11 mouse cellular contexts compared by ENCODE assay signal in the genomic region with DNA sequence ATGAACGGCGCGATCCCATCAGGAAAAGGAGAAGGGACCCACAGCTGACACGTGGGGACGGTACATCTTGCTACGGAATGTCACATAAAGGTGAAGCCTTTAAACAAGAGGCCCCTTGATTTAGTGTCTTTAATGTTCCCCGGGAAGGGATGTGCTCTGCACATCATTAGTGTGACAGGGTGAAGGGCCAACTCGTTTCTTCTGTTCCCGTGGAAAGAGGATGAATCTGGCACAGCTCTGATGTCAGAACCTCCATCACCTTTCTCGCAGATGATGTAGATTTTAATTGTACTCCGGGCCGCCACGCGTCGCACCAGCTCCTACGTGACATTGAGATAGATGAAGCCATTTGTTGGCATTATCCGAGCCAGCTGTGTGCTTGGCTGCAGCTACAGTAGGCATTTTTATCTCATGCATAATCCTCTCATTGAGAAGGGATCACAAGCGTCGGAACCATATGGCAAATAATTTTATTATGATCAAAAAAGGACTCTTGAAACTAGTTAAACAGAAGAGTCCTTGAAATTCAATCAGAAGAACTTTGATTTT.
DNase-seq lines count a peak whose midpoint lies in the region; ATAC-seq and TF ChIP-seq lines count a peak whose summit lies in the region.
"Had no signal": no experiment of that assay in that cellular context is flagged by ENCODE, and none has a peak within 500 bp of the region (broad histone marks: within the 10 kb centered on the region; RNA-seq: fewer than 3 reads in every experiment).

No protein-coding gene starts in this region.

- no peak for TF ChIP-seq CTCF in hindbrain, postnatal 0 days (IDR thresholded peaks at IDR 0.05; ENCODE audit: low read depth)

- no peak overlapping the region for H3K4me3 ChIP-seq in heart, embryonic 12.5 days
- no peak overlapping the region for H3K4me3 ChIP-seq in hindbrain, postnatal 0 days (ENCODE audit: low read length)
- H3K4me3 ChIP-seq: myocyte; stomach, embryonic 15.5 days had no signal

- no peaks in the 10 kb centered on the region for H3K9me3 ChIP-seq in heart, embryonic 12.5 days (replicated peaks)
- no peaks in the 10 kb centered on the region for H3K9me3 ChIP-seq in hindbrain, postnatal 0 days (ENCODE audit: low read length)
- H3K9me3 ChIP-seq: stomach, embryonic 15.5 days had no signal

- no peak overlapping the region for H3K27ac ChIP-seq in heart, embryonic 12.5 days (ENCODE audit: poor library complexity, severe bottlenecking)
- 0 out of 2 replicates have a peak overlapping the region, but pooled peaks have one; percentile 1 for H3K27ac ChIP-seq in hindbrain, postnatal 0 days
- H3K27ac ChIP-seq: stomach, embryonic 15.5 days had no signal

- 44% methylated on average over 19 of the region's 19 CpGs for WGBS in heart, embryonic 12.5 days
- 40% methylated on average over 19 of the region's 19 CpGs for WGBS in hindbrain, postnatal 0 days

- peak overlapping the region; percentile 34; the same call in 1 of the 2 replicates for H3K4me2 ChIP-seq in heart, embryonic 12.5 days
- H3K4me2 ChIP-seq in hindbrain, postnatal 0 days (ENCODE audit: low read depth, low read length): peak overlapping the region; percentile 42

- no peaks in the 10 kb centered on the region for H3K36me3 ChIP-seq in heart, embryonic 12.5 days
- no peaks in the 10 kb centered on the region for H3K36me3 ChIP-seq in hindbrain, postnatal 0 days (ENCODE audit: insufficient read depth, low read length)
- H3K36me3 ChIP-seq: stomach, embryonic 15.5 days had no signal

- H3K9ac ChIP-seq in heart, embryonic 12.5 days: no peak overlapping the region
- H3K9ac ChIP-seq in hindbrain, postnatal 0 days (replicated peaks; ENCODE audit: low read length): no peak overlapping the region
- H3K9ac ChIP-seq: stomach, embryonic 15.5 days had no signal

- no peak for ATAC-seq in heart, embryonic 12.5 days (ENCODE audit: insufficient number of reproducible peaks, low FRiP score)
- no peak for ATAC-seq in hindbrain, postnatal 0 days

- intact Hi-C loops in heart, postnatal 25 days (cut with DNase I): no loop called here

- DNase-seq in heart, postnatal 25 days (ENCODE audit: low spot score): no peak
- DNase-seq in embryo, embryonic 10.5 days (ENCODE audit: low spot score): peak; percentile 42
- peak; percentile 59 for DNase-seq in hindbrain, postnatal 0 days (ENCODE audit: low spot score)
- peak; percentile 60 for DNase-seq in mesoderm, embryonic 11.5 days (ENCODE audit: low read depth, low spot score)
- no peak for DNase-seq in adrenal gland, adult 18-20 months (ENCODE audit: low spot score in 2 of 2)
- no peak for DNase-seq in thymus, postnatal 4 days
- DNase-seq in c-Kit-positive CD71-positive TER-119-positive erythroid progenitor cells, embryonic 14.5 days (ENCODE audit: low spot score): no peak
- DNase-seq: adrenal gland, adult 2 months had no signal

- H3K4me1 ChIP-seq in heart, embryonic 12.5 days (replicated peaks): peaks cover 4% of the 10 kb centered on the region; the same call in 1 of the 2 replicates
- H3K4me1 ChIP-seq in hindbrain, postnatal 0 days (ENCODE audit: insufficient read depth, low read length): no peaks in the 10 kb centered on the region
- H3K4me1 ChIP-seq: stomach, embryonic 15.5 days had no signal

- H3K27me3 ChIP-seq in heart, embryonic 12.5 days (replicated peaks): no peaks in the 10 kb centered on the region
- H3K27me3 ChIP-seq in hindbrain, postnatal 0 days (ENCODE audit: insufficient read depth, low read length): no peaks in the 10 kb centered on the region
- H3K27me3 ChIP-seq: stomach, embryonic 15.5 days had no signal

Comparison
In these comparisons a context has a peak if more than half of its experiments do, and no peak if none do; other contexts are left out.
1. DNase-seq: peak in embryo, embryonic 10.5 days (single experiment), hindbrain, postnatal 0 days (single experiment) and mesoderm, embryonic 11.5 days (single experiment); none in heart, postnatal 25 days (single experiment), adrenal gland, adult 18-20 months (0 of 2), thymus, postnatal 4 days (single experiment) and c-Kit-positive CD71-positive TER-119-positive erythroid progenitor cells, embryonic 14.5 days (single experiment).